Mouse (Mus musculus): ENCODE data around the gene Tab2. TPM values are rescaled to one million over a fixed set of nuclear protein-coding genes. Genes with fewer than 3 reads are reported as not detected.
"Not testable (repeated sequence)": the region's sequence is repeated elsewhere in the genome, so short reads cannot be mapped to it uniquely, and the experiment has no call there.

The Tab2 gene
- total RNA-seq, 1 experiment from 2014 or later: 57.5 TPM

- no peak for DNase-seq
Observed at GRCm38 (mm10) chr10:7888256-7888868, 67.7 kb downstream of the Tab2 start.

- peak; percentile 85 for DNase-seq
Observed at GRCm38 (mm10) chr10:7883524-7883923, 72.5 kb downstream of the Tab2 start.

- no peak for DNase-seq
Observed at GRCm38 (mm10) chr10:7881971-7882370, 74.1 kb downstream of the Tab2 start.

- DNase-seq: not testable (repeated sequence)
Observed at GRCm38 (mm10) chr10:7880283-7880682, 75.7 kb downstream of the Tab2 start.

GRCm38 (mm10) chr10:7874194-7874593 is 81.8 kb downstream of the Tab2 start:
- no peak for DNase-seq

GRCm38 (mm10) chr10:7871381-7872020 is 84.5 kb downstream of the Tab2 start:
- DNase-seq: no peak

GRCm38 (mm10) chr10:7870571-7871315 is 85.3 kb downstream of the Tab2 start:
- DNase-seq: peak; percentile 31

- no peak for DNase-seq
Observed at GRCm38 (mm10) chr10:7869746-7870145, 86.3 kb downstream of the Tab2 start.

GRCm38 (mm10) chr10:7867666-7868030 is 88.4 kb downstream of the Tab2 start:
- peak; percentile 16 for DNase-seq

GRCm38 (mm10) chr10:7866762-7867665 is 89.0 kb downstream of the Tab2 start:
- DNase-seq: peak; percentile 65

- DNase-seq: no peak
Observed at GRCm38 (mm10) chr10:7864806-7865205, 91.2 kb downstream of the Tab2 start.

GRCm38 (mm10) chr10:7864184-7864583 is 91.8 kb downstream of the Tab2 start:
- peak; percentile 33 for DNase-seq

- DNase-seq: no peak
Observed at GRCm38 (mm10) chr10:7863411-7863810, 92.6 kb downstream of the Tab2 start.

GRCm38 (mm10) chr10:7861937-7862657 is 93.9 kb downstream of the Tab2 start:
- DNase-seq: no peak

GRCm38 (mm10) chr10:7861259-7861936 is 94.6 kb downstream of the Tab2 start:
- no peak for DNase-seq

GRCm38 (mm10) chr10:7860494-7860893 is 95.5 kb downstream of the Tab2 start:
- DNase-seq: no peak

Other genes starting within 250 kb of the Tab2 start
- 33.8 and 35.4 TPM in 2 replicates for gene Katna1, start 230.2 kb downstream of the Tab2 start, total RNA-seq (2021)
- 239 and 253 TPM in 2 replicates for gene Ginm1, start 163.4 kb downstream of the Tab2 start, total RNA-seq (2021)
- 27.7 and 28.3 TPM in 2 replicates for gene Ppil4, start 163.3 kb downstream of the Tab2 start, total RNA-seq (2021)
- gene Zc3h12d, start 123.8 kb downstream of the Tab2 start, total RNA-seq (2021): 0.52 and 2.1 TPM in 2 replicates

Data from adrenal gland, postnatal 14 days (tissue).